Mouse (Mus musculus) intestine, embryonic 15.5 days (tissue): ENCODE measurements around the gene Appl2. TPM values are rescaled to one million over a fixed set of nuclear protein-coding genes. Genes with fewer than 3 reads are reported as not detected.
A peak's percentile ranks its signal among the peaks of the same experiment; 100 is the strongest.
"Not testable (repeated sequence)": the region's sequence is repeated elsewhere in the genome, so short reads cannot be mapped to it uniquely, and the experiment has no call there.

Source experiments
- ATAC-seq: fragments of 200-750 bp; cut with Nextera tagmentation; 2 replicates; pipeline ENCODE4 v1.8.0; 2017; ENCODE audit warnings: moderate TSS enrichment, moderate library complexity
- H3K27ac ChIP-seq: fragments of 300-500 bp; sonication (generic); 2 replicates; pipeline ENCODE4 v1.5.1; 2015; ENCODE audit warnings: mild to moderate bottlenecking, inconsistent platforms
- H3K27me3 ChIP-seq: fragments of 300-500 bp; sonication (generic); replicated peaks from 2 replicates; pipeline ENCODE4 v1.6.1; 2015; ENCODE audit warnings: inconsistent platforms
- H3K36me3 ChIP-seq: fragments of 300-500 bp; sonication (generic); 2 replicates; pipeline ENCODE4 v1.6.1; 2015; ENCODE audit warnings: inconsistent platforms
- H3K4me1 ChIP-seq: fragments of 300-500 bp; sonication (generic); replicated peaks from 2 replicates; pipeline ENCODE4 v1.6.1; 2015; ENCODE audit warnings: inconsistent platforms
- H3K4me2 ChIP-seq: fragments of 300-500 bp; sonication (generic); replicated peaks from 2 replicates; pipeline ENCODE4 v1.6.1; 2015; ENCODE audit warnings: mild to moderate bottlenecking, inconsistent platforms
- H3K4me3 ChIP-seq: fragments of 300-500 bp; sonication (generic); replicated peaks from 2 replicates; pipeline ENCODE4 v1.5.1; 2015; ENCODE audit warnings: inconsistent platforms
- H3K9ac ChIP-seq: fragments of 300-500 bp; sonication (generic); 2 replicates; pipeline ENCODE4 v1.6.1; 2015; ENCODE audit warnings: inconsistent platforms
- H3K9me3 ChIP-seq: fragments of 300-500 bp; sonication (generic); 2 replicates; pipeline ENCODE4 v1.6.1; 2016; ENCODE audit warnings: inconsistent platforms
- WGBS: fragments of 180-500 bp; shearing (Covaris S2); methylation state at CpG from one replicate; pipeline ENCODE4 v1.1.7; 2015; 5-methylcytosine and 5-hydroxymethylcytosine counted together
- polyA plus RNA-seq: library from polyadenylated mRNA; unstranded; fragments of >200 nt; fragmentation: Nextera tagmentation; extraction: Ambion mirVana; gene quantifications from 2 replicates; pipeline ENCODE4 v1.2.1, GENCODE M21; 2015

Gene Appl2
- 46.0 and 49.1 TPM in 2 replicates for polyA plus RNA-seq

DNA sequence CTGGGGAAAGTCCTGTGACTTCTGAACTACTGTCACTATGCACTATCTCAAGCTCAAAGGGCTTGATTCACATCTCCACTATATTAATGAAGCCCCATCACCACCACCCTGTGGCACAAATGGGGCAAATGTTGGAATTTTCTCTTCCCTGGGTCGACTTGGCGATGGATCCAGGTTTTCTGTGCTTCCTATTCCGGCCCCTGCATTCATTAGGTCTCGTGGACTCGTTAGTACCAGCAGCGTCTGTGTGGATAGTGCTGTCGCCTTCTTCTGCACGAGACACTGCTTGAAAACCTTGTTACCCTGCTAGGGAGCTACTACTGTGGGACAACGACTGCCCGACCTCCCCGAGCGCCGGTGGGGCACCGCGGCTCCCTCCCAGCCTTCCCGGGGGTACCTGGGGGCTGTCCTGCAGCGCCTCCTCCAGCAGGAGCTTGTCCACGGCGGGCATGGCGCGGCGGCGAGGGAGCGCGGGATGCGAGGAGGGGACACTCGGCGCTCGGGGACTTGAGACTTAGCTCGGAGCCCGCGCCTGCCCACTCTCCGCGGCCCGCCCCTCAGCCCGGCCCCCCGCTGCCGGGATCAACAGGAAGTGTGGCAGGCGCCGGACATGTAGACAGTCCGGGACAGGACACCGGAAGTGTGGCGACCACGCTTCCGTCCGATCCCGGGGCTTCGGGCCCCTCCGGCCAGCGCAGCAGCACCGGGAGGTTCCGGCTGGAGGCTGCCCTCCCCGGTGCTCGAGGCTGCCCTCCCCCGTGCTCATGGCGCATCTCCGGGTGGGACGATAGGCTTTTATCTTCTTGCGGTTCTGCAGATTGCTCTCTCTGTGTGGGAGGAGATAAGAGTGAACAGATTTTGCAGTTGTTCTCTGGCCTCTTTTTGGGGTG is at the start of gene Appl2:
Gene Appl2, minus strand, starts transcription at position 608 of the 890 bp plus-strand sequence.
- Histone ChIP-seq H3K4me3 (peak within 1 kb of the TSS; percentile 86), H3K9ac (peak within 1 kb of the TSS; percentile 82), H3K4me2 (peak within 1 kb of the TSS; percentile 71), H3K4me1 (peaks cover 17% of the 10 kb centered on the region), H3K36me3 (no peaks in the 10 kb centered on the region), H3K27me3 (no peaks in the 10 kb centered on the region), H3K27ac (peak within 1 kb of the TSS; percentile 82), H3K9me3 (no peaks in the 10 kb centered on the region)
- under 1% methylated on average over 59 of the region's 59 CpGs for WGBS
- peak; percentile 93 for ATAC-seq

DNA sequence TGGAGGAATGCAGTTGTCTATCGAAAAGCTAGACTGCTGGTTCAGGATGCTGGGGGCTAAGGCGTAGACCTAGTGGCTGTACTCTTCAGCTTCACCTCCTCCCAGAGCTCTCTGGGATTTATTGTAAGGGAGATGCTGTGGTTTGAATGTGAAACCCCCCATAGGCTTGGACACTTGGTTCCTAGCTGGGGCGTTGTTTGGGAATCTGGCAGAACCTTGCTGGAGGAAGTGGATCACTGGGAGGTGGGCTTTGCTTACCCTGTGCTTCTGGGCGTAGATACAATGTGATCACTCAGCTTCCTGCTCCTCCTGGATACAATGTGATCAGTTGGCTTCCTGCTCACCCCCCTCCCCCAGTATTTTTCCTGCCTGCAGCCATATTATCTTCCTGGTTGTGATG is 47.7 kb upstream of the Appl2 start:
- 81% methylated on average over 4 of the region's 4 CpGs for WGBS
- Histone ChIP-seq H3K4me2 (no peak overlapping the region), H3K27me3 (no peaks in the 10 kb centered on the region), H3K36me3 (no peaks in the 10 kb centered on the region), H3K4me1 (no peaks in the 10 kb centered on the region; the same call in 1 of the 2 replicates), H3K4me3 (no peak overlapping the region), H3K9ac (no peak overlapping the region), H3K9me3 (no peaks in the 10 kb centered on the region), H3K27ac (no peak overlapping the region)
- ATAC-seq, result no peak

DNA sequence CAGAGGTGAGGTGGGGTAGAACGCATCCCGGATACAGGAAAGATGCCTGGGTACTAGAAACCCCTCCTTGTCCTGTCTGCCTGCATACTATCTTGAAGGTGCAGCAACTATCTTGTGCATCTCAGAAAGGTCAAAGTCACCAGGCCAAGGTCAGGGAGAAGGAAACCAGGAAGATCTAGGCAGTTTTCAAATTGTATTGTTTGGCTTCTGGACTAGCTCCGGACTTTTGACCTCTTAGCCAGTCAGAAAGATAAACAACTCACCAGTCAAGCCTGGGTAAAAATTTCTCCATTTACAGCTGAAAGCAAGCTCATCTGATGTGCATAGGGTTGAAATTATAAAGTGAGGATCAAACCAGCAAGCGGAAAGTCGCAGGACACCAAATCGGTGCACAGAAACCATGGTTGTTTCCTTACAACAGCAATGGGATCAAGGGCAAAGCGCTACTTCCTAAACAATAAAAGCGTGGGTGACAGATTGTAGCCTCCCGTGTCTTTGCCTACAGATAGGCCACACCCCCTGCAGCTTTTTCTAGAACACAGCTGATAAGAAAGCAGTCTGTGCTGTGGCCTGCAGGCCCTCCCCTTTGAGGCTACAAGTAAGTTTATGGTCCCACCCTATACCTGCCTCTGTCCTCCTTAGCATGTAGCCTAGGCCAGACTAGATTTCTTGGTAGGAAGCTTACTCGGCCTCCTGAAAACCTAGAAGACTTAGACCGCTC is 43.8 kb upstream of the Appl2 start:
- H3K4me3 ChIP-seq, result no peak overlapping the region
- H3K4me1 ChIP-seq, result no peaks in the 10 kb centered on the region; the same call in 1 of the 2 replicates
- peak overlapping the region; percentile 62; the same call in 1 of the 2 replicates for H3K27ac ChIP-seq
- H3K36me3 ChIP-seq, result no peaks in the 10 kb centered on the region
- no peak overlapping the region for H3K4me2 ChIP-seq
- H3K9ac ChIP-seq, result no peak overlapping the region
- WGBS, result 52% methylated on average over 11 of the region's 11 CpGs
- peak; percentile 93 for ATAC-seq
- H3K9me3 ChIP-seq, result no peaks in the 10 kb centered on the region
- H3K27me3 ChIP-seq, result no peaks in the 10 kb centered on the region

DNA sequence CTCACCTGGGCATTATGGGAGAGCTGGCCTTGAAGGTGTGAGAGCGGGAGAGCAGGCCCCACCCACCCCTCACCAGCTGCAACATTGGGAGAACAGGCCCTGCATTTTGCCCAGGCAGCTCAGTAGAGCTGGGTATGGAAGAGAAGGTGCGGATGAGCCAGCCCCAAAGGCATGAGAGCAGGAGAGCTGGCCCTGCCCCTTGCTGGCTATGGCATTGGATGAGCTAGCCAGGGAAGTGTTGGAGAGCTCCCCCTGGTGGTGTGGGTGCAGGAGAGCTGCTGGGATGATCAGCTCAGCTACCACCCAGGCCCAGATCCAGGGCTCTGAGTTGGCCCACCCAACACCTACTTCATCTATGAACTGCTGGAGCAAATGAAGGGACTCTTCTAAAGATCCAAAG is 39.7 kb upstream of the Appl2 start:
- ATAC-seq, result no peak
- no peak overlapping the region for H3K27ac ChIP-seq
- H3K4me3 ChIP-seq, result no peak overlapping the region
- H3K36me3 ChIP-seq, result no peaks in the 10 kb centered on the region
- no peaks in the 10 kb centered on the region; the same call in 1 of the 2 replicates for H3K4me1 ChIP-seq
- H3K4me2 ChIP-seq, result no peak overlapping the region
- WGBS, result 98% methylated on average over 2 of the region's 2 CpGs
- H3K9ac ChIP-seq, result no peak overlapping the region
- H3K9me3 ChIP-seq, result no peaks in the 10 kb centered on the region
- no peaks in the 10 kb centered on the region for H3K27me3 ChIP-seq

DNA sequence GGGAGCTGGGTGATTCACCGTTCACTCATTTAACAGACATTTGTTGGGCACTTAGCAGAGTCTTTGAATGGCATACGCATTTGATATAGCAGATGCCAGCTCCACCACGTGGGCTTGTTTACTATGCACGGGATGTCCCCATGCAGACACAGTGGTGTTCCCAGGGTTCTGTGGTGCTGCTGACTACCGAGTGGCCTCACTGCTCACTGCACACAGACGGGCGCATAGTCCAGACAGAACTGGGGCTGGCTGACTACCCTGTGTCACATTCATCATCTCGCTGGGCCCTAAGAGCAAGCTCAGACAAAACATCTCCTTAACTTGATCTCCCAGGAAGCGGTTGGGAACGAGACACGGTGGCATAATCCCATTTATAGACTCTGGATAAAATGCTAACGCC is 32.8 kb upstream of the Appl2 start:
- 87% methylated on average over 12 of the region's 12 CpGs for WGBS
- H3K9me3 ChIP-seq, result no peaks in the 10 kb centered on the region
- no peak for ATAC-seq
- no peak overlapping the region for H3K4me2 ChIP-seq
- H3K27me3 ChIP-seq, result no peaks in the 10 kb centered on the region
- no peaks in the 10 kb centered on the region for H3K4me1 ChIP-seq
- H3K36me3 ChIP-seq, result no peaks in the 10 kb centered on the region
- no peak overlapping the region for H3K4me3 ChIP-seq
- no peak overlapping the region for H3K9ac ChIP-seq
- no peak overlapping the region for H3K27ac ChIP-seq

DNA sequence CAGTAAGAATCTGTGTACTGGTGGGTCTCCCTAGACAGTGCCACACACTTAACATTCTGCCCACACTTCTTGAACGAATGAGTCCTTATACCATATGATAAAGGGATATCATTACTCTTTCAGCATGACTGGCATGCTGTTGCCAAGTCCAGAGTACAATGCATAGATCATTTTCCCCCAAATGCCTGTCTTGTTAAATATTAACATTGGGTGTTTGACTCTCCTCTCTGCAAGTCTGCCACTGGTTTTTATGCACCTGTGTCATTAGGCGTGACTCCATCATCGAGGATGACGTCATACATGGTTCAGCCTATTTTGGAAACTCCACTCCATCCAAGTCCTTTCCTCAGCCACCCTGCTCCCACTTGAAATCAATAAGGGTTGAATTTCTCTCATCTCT is 18.0 kb upstream of the Appl2 start:
- WGBS, result 63% methylated on average over 4 of the region's 4 CpGs
- H3K27me3 ChIP-seq, result no peaks in the 10 kb centered on the region
- no peak overlapping the region for H3K4me2 ChIP-seq
- H3K27ac ChIP-seq, result no peak overlapping the region
- no peaks in the 10 kb centered on the region for H3K9me3 ChIP-seq
- H3K4me1 ChIP-seq, result no peaks in the 10 kb centered on the region
- ATAC-seq, result peak; percentile 51
- no peak overlapping the region for H3K4me3 ChIP-seq
- no peaks in the 10 kb centered on the region for H3K36me3 ChIP-seq
- no peak overlapping the region for H3K9ac ChIP-seq

DNA sequence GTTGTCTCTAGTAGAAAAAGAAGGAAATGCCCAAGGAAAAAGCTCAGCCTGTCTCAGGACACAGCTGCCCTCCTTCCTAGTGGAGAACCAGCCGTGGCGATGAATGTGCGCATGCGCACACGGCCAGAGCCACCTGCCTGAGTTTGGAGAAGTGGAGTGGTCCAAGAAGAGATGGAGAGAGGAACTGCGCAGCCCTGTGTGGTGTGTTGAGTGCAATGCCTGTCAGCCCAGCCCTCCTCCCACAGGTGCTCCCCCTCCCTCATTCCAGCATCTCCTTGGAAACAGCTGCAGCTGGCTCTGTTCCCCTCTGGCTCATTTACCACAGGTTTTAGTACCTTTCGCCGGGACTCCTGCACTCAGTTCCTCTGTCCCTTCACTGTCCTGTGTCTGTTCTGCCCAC is 13.4 kb upstream of the Appl2 start:
- Histone ChIP-seq H3K4me3 (no peak overlapping the region), H3K4me2 (no peak overlapping the region), H3K27me3 (no peaks in the 10 kb centered on the region), H3K27ac (no peak overlapping the region), H3K9ac (no peak overlapping the region), H3K4me1 (no peaks in the 10 kb centered on the region), H3K9me3 (no peaks in the 10 kb centered on the region), H3K36me3 (no peaks in the 10 kb centered on the region)
- 49% methylated on average over 8 of the region's 8 CpGs for WGBS
- no peak for ATAC-seq

DNA sequence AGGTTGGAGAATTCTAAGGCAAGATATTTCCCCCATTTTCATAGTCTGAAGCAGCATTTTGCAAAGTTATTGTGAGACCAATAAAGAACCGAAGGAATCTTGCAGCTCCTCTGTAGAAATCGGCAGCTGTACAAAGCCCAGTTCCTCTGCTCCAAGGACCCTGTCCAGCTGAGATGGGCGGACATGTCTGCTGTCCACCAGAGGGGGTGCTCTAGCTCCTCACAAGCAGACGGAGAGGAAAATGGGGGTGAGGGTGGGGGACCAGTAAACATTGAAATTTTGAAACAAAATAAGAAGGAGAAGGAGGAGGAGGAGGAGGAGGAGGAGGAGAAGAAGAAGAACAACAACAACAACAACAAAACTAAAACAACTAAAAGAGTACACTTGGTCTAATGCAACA is 12.1 kb upstream of the Appl2 start:
- Histone ChIP-seq H3K36me3 (no peaks in the 10 kb centered on the region), H3K9me3 (no peaks in the 10 kb centered on the region), H3K27me3 (no peaks in the 10 kb centered on the region), H3K4me3 (no peak overlapping the region), H3K4me1 (no peaks in the 10 kb centered on the region), H3K27ac (no peak overlapping the region), H3K4me2 (no peak overlapping the region), H3K9ac (no peak overlapping the region)
- WGBS, result 66% methylated on average over 4 of the region's 4 CpGs
- ATAC-seq, result no peak

DNA sequence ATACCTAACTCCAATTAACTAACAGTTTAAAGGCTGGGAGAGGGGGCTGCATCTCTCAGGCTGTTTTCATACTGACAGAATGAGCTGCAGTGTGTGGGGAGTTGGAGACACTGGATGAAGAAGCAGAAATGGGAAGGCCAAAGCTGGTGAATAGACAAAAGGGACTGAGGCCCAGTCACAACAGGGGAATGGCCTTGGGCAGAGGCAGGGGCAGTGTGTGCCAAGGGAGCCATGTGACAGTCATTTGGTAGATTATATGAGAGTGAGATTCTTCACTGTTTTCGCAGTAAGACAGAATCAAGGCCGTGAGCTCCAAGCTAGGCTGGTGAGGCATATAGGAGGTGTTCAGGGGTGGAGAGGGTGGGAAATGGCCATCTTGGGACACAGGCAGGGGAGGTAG is 6.1 kb upstream of the Appl2 start:
- Histone ChIP-seq H3K4me2 (no peak overlapping the region), H3K4me1 (no peaks in the 10 kb centered on the region), H3K4me3 (no peak overlapping the region), H3K27ac (no peak overlapping the region), H3K27me3 (no peaks in the 10 kb centered on the region), H3K9me3 (no peaks in the 10 kb centered on the region), H3K9ac (no peak overlapping the region), H3K36me3 (no peaks in the 10 kb centered on the region)
- WGBS, result 85% methylated on average over 2 of the region's 2 CpGs
- no peak for ATAC-seq

DNA sequence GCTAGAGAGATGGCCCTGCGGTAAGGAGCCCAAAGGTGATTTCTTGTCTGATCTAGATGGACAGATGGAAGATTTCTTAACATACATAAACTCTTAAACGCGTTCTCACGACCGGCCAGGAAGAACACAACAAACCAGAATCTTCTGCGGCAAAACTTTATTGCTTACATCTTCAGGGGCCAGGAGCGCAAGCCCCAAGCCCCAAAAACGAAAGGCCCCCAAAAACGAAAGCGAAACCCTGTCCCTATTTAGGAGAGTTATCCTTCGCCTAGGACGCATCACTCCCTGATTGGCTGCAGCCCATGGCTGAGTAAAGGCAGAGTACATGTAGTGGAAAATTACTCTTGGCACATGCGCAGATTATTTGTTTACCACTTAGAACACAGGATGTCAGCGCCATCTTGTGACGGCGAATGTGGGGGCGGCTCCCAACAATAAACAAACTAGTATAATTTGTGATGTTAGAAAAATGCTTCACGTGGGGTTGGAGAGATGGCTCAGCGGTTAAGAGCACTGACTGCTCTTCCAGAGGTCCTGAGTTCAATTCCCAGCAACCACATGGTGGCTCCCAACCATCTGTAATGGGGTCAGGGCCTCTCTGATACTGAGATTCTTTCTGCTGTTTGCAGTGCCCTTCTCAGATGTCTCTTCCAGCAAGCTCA is 3.8 kb upstream of the Appl2 start:
- H3K36me3 ChIP-seq, H3K9ac ChIP-seq, H3K4me2 ChIP-seq, H3K27me3 ChIP-seq, H3K4me3 ChIP-seq, H3K4me1 ChIP-seq, H3K27ac ChIP-seq, ATAC-seq, H3K9me3 ChIP-seq: not testable (repeated sequence)
- 87% methylated on average over 19 of the region's 19 CpGs for WGBS

DNA sequence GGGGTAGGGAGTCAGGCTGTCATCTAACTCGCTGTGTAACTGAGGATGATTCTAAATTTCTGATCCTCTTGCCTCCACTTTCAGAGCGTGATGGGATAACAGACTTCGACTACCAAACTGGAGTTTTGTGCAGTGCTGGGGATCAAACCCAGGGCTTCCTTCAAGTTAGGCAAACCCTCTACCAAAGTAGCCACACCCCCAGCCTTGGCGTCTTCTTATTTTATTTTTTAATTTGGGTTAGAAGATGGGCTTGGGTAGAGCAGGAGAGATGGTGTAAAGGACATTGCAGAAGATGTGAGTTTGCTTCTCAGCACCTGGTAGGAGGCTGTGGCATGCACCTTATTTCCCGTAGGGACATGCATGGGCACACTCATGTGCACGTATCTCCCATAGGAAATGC is 499 bp upstream of the Appl2 start:
- WGBS, result 25% methylated on average over 6 of the region's 6 CpGs
- H3K9me3 ChIP-seq, result no peaks in the 10 kb centered on the region
- H3K27ac ChIP-seq, result no peak overlapping the region
- peaks cover 17% of the 10 kb centered on the region for H3K4me1 ChIP-seq
- H3K4me2 ChIP-seq, result peak overlapping the region; percentile 71
- peak overlapping the region; percentile 82 for H3K9ac ChIP-seq
- no peaks in the 10 kb centered on the region for H3K36me3 ChIP-seq
- peak overlapping the region; percentile 86 for H3K4me3 ChIP-seq
- H3K27me3 ChIP-seq, result no peaks in the 10 kb centered on the region
- ATAC-seq, result no peak

DNA sequence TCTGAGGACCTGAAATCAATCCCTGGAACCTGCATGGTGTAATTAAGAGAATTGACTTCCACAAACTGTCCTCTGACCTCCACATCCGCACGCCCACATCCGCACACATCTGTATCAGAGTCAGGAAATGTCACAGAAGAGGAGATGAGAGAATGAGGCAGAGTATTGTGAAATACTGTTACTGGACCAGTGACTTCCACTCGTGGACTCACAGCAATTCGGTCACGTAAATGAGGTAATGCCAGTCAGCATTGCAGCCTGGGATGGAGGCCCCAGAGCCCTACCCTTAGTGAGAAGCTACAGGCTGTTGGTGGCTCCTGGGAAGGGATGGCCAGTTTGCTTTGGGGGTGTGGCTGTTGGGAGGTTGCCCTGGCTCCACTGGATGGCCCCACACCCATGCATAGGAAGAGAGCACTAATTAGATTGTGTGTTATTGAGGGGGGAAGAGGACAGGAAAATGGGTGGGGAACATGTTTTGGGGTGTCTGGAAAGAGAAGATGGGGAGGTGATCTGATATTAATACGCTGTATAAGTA is 2.1 kb downstream of the Appl2 start:
- WGBS, result 68% methylated on average over 7 of the region's 7 CpGs
- Histone ChIP-seq H3K9ac (no peak overlapping the region), H3K9me3 (no peaks in the 10 kb centered on the region), H3K4me2 (0 out of 2 replicates have a peak overlapping the region, but pooled peaks have one; percentile 1), H3K36me3 (no peaks in the 10 kb centered on the region), H3K27ac (peak overlapping the region; percentile 44; the same call in 1 of the 2 replicates), H3K4me3 (no peak overlapping the region), H3K4me1 (peaks cover 17% of the 10 kb centered on the region), H3K27me3 (no peaks in the 10 kb centered on the region)
- ATAC-seq, result peak; percentile 16; the same call in 1 of the 2 replicates
